ENCODE assay signal across 9 mouse cellular contexts in genomic region chr4:140813358-140814185, GRCm38 (mm10). TPM values are rescaled to one million over a fixed set of nuclear protein-coding genes. Genes with fewer than 3 reads are reported as not detected.
DNase-seq lines count a peak whose midpoint lies in the region; ATAC-seq and TF ChIP-seq lines count a peak whose summit lies in the region.
"Had no signal": no experiment of that assay in that cellular context is flagged by ENCODE, and none has a peak within 500 bp of the region (broad histone marks: within the 10 kb centered on the region; RNA-seq: fewer than 3 reads in every experiment).

No protein-coding gene starts in this region.

- H3K27ac ChIP-seq in heart, postnatal 0 days (ENCODE audit: low read depth) = no peak overlapping the region
- peak overlapping the region; percentile 57 for H3K27ac ChIP-seq in embryonic facial prominence, embryonic 13.5 days
- H3K27ac ChIP-seq in limb, embryonic 15.5 days = peak overlapping the region; percentile 44

- ATAC-seq in heart, postnatal 0 days (ENCODE audit: insufficient read depth, low read depth) = no peak
- no peak for ATAC-seq in embryonic facial prominence, embryonic 13.5 days (ENCODE audit: insufficient number of reproducible peaks, insufficient read depth, low FRiP score, low TSS enrichment, low read depth)
- no peak for ATAC-seq in limb, embryonic 15.5 days (ENCODE audit: insufficient number of reproducible peaks, low FRiP score, low TSS enrichment, low read depth)
- ATAC-seq: Patski had no signal

- H3K9me3 ChIP-seq in heart, postnatal 0 days (replicated peaks; ENCODE audit: control insufficient read depth, low read length) = no peaks in the 10 kb centered on the region
- no peaks in the 10 kb centered on the region for H3K9me3 ChIP-seq in embryonic facial prominence, embryonic 13.5 days
- no peaks in the 10 kb centered on the region for H3K9me3 ChIP-seq in limb, embryonic 15.5 days

- H3K4me2 ChIP-seq in heart, postnatal 0 days (ENCODE audit: low read depth, low read length) = peak overlapping the region; percentile 67; the same call in 1 of the 2 replicates
- peak overlapping the region; percentile 67 for H3K4me2 ChIP-seq in embryonic facial prominence, embryonic 13.5 days
- peak overlapping the region; percentile 72 for H3K4me2 ChIP-seq in limb, embryonic 15.5 days

- peaks cover 17% of the 10 kb centered on the region for H3K4me1 ChIP-seq in heart, postnatal 0 days (ENCODE audit: control insufficient read depth, insufficient read depth)
- peaks cover 38% of the 10 kb centered on the region for H3K4me1 ChIP-seq in embryonic facial prominence, embryonic 13.5 days
- H3K4me1 ChIP-seq in limb, embryonic 15.5 days = peaks cover 33% of the 10 kb centered on the region

- DNase-seq in heart, postnatal 0 days (ENCODE audit: low spot score) = no peak
- no peak for DNase-seq in heart, postnatal 4 days
- peak; percentile 12 for DNase-seq in 416B (ENCODE audit: low read depth)
- no peak for DNase-seq in cerebellum, adult 9-10 months
- no peak for DNase-seq in frontal cortex, postnatal 10 days (ENCODE audit: low spot score in 2 of 2)
- DNase-seq in right cerebral cortex, postnatal 4 days = no peak

- no peak overlapping the region for H3K9ac ChIP-seq in heart, postnatal 0 days (replicated peaks; ENCODE audit: low read depth, low read length)
- peak overlapping the region; percentile 63; the same call in 1 of the 2 replicates for H3K9ac ChIP-seq in embryonic facial prominence, embryonic 13.5 days
- H3K9ac ChIP-seq in limb, embryonic 15.5 days = no peak overlapping the region; the same call in 1 of the 2 replicates

- 48% methylated on average over 13 of the region's 13 CpGs for WGBS in heart, postnatal 0 days
- 5% methylated on average over 13 of the region's 13 CpGs for WGBS in embryonic facial prominence, embryonic 13.5 days
- WGBS in limb, embryonic 15.5 days = 11% methylated on average over 13 of the region's 13 CpGs

- H3K4me3 ChIP-seq in heart, postnatal 0 days (ENCODE audit: low read depth, low read length) = no peak overlapping the region
- peak overlapping the region; percentile 42 for H3K4me3 ChIP-seq in embryonic facial prominence, embryonic 13.5 days
- peak overlapping the region; percentile 45 for H3K4me3 ChIP-seq in limb, embryonic 15.5 days

- no peaks in the 10 kb centered on the region for H3K36me3 ChIP-seq in heart, postnatal 0 days (replicated peaks; ENCODE audit: control insufficient read depth, insufficient read depth, low read length)
- no peaks in the 10 kb centered on the region for H3K36me3 ChIP-seq in embryonic facial prominence, embryonic 13.5 days
- no peaks in the 10 kb centered on the region for H3K36me3 ChIP-seq in limb, embryonic 15.5 days

- TF ChIP-seq CTCF in heart, postnatal 0 days (IDR thresholded peaks at IDR 0.05; ENCODE audit: low read depth) = no peak

- TF ChIP-seq EP300 in heart, postnatal 0 days (IDR thresholded peaks at IDR 0.05; ENCODE audit: low read depth) = no peak

- peaks cover 8% of the 10 kb centered on the region; the same call in 1 of the 2 replicates for H3K27me3 ChIP-seq in heart, postnatal 0 days (ENCODE audit: control insufficient read depth, insufficient read depth, low read length)
- H3K27me3 ChIP-seq in embryonic facial prominence, embryonic 13.5 days = no peaks in the 10 kb centered on the region; the same call in 1 of the 2 replicates
- no peaks in the 10 kb centered on the region for H3K27me3 ChIP-seq in limb, embryonic 15.5 days
- H3K27me3 ChIP-seq: Patski had no signal

RNA-seq across cellular contexts. Expression of gene Padi3, which starts 3.1 kb away (rescaled TPM):
- total RNA-seq in heart, postnatal 0 days (2014; rRNA removed; ENCODE audit: low replicate concordance) = 0.04 TPM in 1 of 2 replicates, not detected in the other
- 0.11 TPM in 2 replicates for polyA plus RNA-seq in heart, postnatal 0 days (2015; fragmentation: Nextera tagmentation; extraction: Ambion mirVana)
- total RNA-seq in heart, postnatal 4 days (2021) = under 1 TPM; 0.19 to 0.38 TPM
- 0.14 and 0.28 TPM in 2 replicates for polyA plus RNA-seq in embryonic facial prominence, embryonic 13.5 days (2015; fragmentation: Nextera tagmentation; extraction: Ambion mirVana)
- 0.45 and 0.59 TPM in 2 replicates for polyA plus RNA-seq in limb, embryonic 15.5 days (2015; fragmentation: Nextera tagmentation; extraction: Ambion mirVana)
- polyA plus RNA-seq: Patski had no signal

RNA-seq across cellular contexts. Expression of gene Padi1, which starts 32.0 kb away (rescaled TPM):
- total RNA-seq in heart, postnatal 0 days (2014; rRNA removed; ENCODE audit: low replicate concordance) = not detected in 2 replicates
- polyA plus RNA-seq in heart, postnatal 0 days (2015; fragmentation: Nextera tagmentation; extraction: Ambion mirVana) = 0.04 TPM in 1 of 2 replicates, not detected in the other
- total RNA-seq in heart, postnatal 4 days (2021) = not detected
- polyA plus RNA-seq in embryonic facial prominence, embryonic 13.5 days (2015; fragmentation: Nextera tagmentation; extraction: Ambion mirVana) = 0.07 and 0.14 TPM in 2 replicates
- 0.14 and 0.20 TPM in 2 replicates for polyA plus RNA-seq in limb, embryonic 15.5 days (2015; fragmentation: Nextera tagmentation; extraction: Ambion mirVana)

RNA-seq across cellular contexts. Expression of gene Padi4, which starts 39.5 kb away (rescaled TPM):
- total RNA-seq in heart, postnatal 0 days (2014; rRNA removed; ENCODE audit: low replicate concordance) = 2.4 and 2.7 TPM in 2 replicates
- polyA plus RNA-seq in heart, postnatal 0 days (2015; fragmentation: Nextera tagmentation; extraction: Ambion mirVana) = 1.1 and 1.2 TPM in 2 replicates
- total RNA-seq in heart, postnatal 4 days (2021) = under 1 TPM; 0.63 to 0.74 TPM
- polyA plus RNA-seq in embryonic facial prominence, embryonic 13.5 days (2015; fragmentation: Nextera tagmentation; extraction: Ambion mirVana) = 0.15 TPM in 1 of 2 replicates, not detected in the other
- polyA plus RNA-seq in limb, embryonic 15.5 days (2015; fragmentation: Nextera tagmentation; extraction: Ambion mirVana) = 0.19 and 0.56 TPM in 2 replicates
